Mouse (Mus musculus) limb, embryonic 12.5 days (tissue): ENCODE results near the gene Lamp2. TPM values are rescaled to one million over a fixed set of nuclear protein-coding genes. Genes with fewer than 3 reads are reported as not detected.
"Not testable (repeated sequence)": the region's sequence is repeated elsewhere in the genome, so short reads cannot be mapped to it uniquely, and the experiment has no call there.

Experiments
- ATAC-seq: fragments of 200-750 bp; cut with Nextera tagmentation; 2 replicates; pipeline ENCODE4 v1.8.0; 2017; ENCODE audit warnings: low read depth, moderate TSS enrichment; ENCODE audit not compliant: insufficient number of reproducible peaks, insufficient read depth, low FRiP score, low TSS enrichment
- H3K27ac ChIP-seq: fragments of 300-500 bp; sonication (generic); 2 replicates; pipeline ENCODE4 v1.5.1; 2016; ENCODE audit warnings: mild to moderate bottlenecking, moderate library complexity
- H3K27me3 ChIP-seq: fragments of 300-500 bp; sonication (generic); 2 replicates; pipeline ENCODE4 v1.6.1; 2016; ENCODE audit warnings: mild to moderate bottlenecking, moderate library complexity
- H3K36me3 ChIP-seq: fragments of 300-500 bp; sonication (generic); 2 replicates; pipeline ENCODE4 v1.6.1; 2016; ENCODE audit warnings: mild to moderate bottlenecking, moderate library complexity
- H3K4me1 ChIP-seq: fragments of 300-500 bp; sonication (generic); replicated peaks from 2 replicates; pipeline ENCODE4 v1.6.1; 2016
- H3K4me2 ChIP-seq: fragments of 300-500 bp; sonication (generic); 2 replicates; pipeline ENCODE4 v1.6.1; 2016; ENCODE audit warnings: mild to moderate bottlenecking, moderate library complexity
- H3K4me3 ChIP-seq: fragments of 300-500 bp; sonication (generic); replicated peaks from 2 replicates; pipeline ENCODE4 v1.5.1; 2016; ENCODE audit warnings: mild to moderate bottlenecking
- H3K9ac ChIP-seq: fragments of 300-500 bp; sonication (generic); replicated peaks from 2 replicates; pipeline ENCODE4 v1.6.1; 2016; ENCODE audit warnings: mild to moderate bottlenecking, moderate library complexity
- H3K9me3 ChIP-seq: fragments of 300-500 bp; sonication (generic); 2 replicates; pipeline ENCODE4 v1.6.1; 2016; ENCODE audit warnings: mild to moderate bottlenecking, moderate library complexity
- WGBS: fragments of 180-500 bp; shearing (Covaris S2); methylation state at CpG from one replicate; pipeline ENCODE4 v1.1.7; 2016; 5-methylcytosine and 5-hydroxymethylcytosine counted together
- polyA plus RNA-seq: library from polyadenylated mRNA; unstranded; fragments of >200 nt; fragmentation: Nextera tagmentation; extraction: Ambion mirVana; gene quantifications from 2 replicates; pipeline ENCODE4 v1.2.1, GENCODE M21; 2016

Lamp2 gene
- polyA plus RNA-seq = 82.9 and 83.6 TPM in 2 replicates

DNA sequence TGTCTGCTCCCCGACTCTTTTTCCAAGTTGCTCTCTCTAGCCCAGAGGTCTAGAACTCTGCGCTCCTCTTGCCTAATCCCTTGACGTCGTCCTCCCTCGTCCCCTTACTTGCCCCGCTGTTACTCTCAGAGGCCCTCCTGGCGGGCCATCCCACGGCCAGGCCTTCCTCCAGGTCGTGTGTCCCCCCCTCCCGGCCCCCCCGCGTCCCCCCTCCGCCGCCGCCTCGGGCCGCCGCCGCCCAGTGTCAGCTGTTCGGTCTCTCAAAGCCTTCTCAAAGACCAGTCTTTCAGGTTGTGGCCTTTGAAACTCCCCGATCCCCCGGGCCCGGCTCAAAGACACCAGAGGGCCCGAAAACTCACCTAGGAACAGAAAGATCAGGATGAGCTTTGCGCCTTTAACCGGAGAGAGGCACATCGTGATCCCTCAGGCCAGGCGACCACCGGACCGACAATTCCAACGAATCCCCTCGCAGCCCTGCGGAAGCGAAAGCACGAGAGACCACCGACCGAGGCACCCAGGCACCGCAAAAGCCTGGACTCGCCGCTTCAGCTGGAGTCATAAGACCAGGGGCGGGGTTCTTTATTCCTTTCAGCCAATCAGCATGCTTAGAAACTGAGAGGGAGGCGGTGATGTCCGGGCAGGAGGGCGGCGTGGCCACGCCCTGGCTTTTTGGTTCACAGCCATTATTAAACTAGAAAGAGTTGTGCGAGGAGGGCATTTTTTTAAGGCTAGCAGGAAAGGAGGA lies at the start of gene Lamp2:
Gene Lamp2, minus strand, starts transcription at position 565 of the 745 bp plus-strand sequence.
- peak; percentile 95 for ATAC-seq
- Histone ChIP-seq H3K27me3 (no peaks in the 10 kb centered on the region), H3K36me3 (peaks cover 10% of the 10 kb centered on the region), H3K9me3 (no peaks in the 10 kb centered on the region), H3K4me2 (peak within 1 kb of the TSS; percentile 59), H3K4me3 (peak within 1 kb of the TSS; percentile 60), H3K9ac (peak within 1 kb of the TSS; percentile 74), H3K27ac (peak within 1 kb of the TSS; percentile 78), H3K4me1 (no peaks in the 10 kb centered on the region)
- WGBS = 16% methylated on average over 47 of the region's 47 CpGs

DNA sequence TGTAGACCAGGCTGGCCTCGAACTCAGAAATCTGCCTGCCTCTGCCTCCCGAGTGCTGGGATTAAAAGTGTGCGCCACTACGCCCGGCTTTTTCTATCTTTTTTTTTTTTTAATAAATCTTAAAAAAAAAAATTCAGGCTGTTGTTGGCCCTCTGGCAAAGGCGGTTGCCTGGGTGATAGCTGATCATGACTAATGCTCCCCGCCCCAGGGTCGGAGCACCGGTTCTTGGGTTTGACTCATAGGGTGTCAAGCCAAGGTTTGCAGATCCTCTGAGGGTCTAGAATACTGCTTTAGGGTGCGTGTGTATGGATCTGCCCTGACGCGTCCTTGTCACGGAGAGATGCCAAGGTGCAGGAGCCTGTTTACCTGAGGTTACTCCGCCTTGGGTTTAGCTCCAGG lies 48.6 kb upstream of the Lamp2 start:
- Histone ChIP-seq H3K4me3 (no peak overlapping the region), H3K27ac (no peak overlapping the region), H3K36me3 (no peaks in the 10 kb centered on the region), H3K4me1 (no peaks in the 10 kb centered on the region), H3K27me3 (no peaks in the 10 kb centered on the region), H3K9ac (no peak overlapping the region), H3K9me3 (no peaks in the 10 kb centered on the region), H3K4me2 (no peak overlapping the region)
- WGBS = 87% methylated on average over 14 of the region's 14 CpGs
- no peak for ATAC-seq

DNA sequence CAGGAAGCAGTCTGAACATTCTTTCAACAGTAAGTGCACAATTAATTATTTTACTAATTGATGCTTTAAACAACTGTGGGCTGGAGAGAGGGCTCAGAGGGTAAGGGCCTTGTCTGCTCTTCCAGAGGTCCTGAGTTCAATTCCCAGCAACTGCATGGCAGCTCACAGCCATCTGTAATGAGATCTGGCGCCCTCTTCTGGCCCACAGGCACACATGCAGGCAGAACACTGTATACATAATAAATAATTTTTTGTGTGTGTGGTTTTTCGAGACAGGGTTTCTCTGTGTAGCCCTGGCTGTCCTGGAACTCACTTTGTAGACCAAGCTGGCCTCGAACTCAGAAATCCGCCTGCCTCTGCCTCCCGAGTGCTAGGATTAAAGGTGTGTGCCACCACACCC lies 45.9 kb upstream of the Lamp2 start:
- H3K9me3 ChIP-seq, H3K4me2 ChIP-seq, H3K9ac ChIP-seq, ATAC-seq, H3K27me3 ChIP-seq, H3K36me3 ChIP-seq, H3K4me3 ChIP-seq, H3K27ac ChIP-seq, H3K4me1 ChIP-seq: not testable (repeated sequence)
- WGBS = 74% methylated on average over 5 of the region's 5 CpGs

DNA sequence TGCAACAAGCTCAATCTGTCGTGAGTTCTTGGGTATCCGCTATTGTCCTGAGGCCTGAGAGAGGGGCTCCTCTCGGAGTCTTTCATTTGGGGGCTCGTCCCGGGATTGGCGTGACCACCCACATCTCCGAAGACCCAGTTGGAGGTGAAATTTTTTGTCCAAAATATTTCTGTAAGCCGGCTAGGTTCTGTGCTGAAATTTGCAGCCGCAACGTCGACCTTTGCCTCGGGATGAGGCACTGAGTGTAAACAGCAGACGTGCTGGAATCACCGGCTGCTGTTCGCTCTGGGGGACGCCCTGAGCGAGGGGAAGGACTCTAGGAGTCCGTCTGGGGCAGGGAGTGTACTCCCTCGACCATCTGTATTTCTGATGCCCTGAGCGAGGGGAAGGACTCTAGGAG lies 29.2 kb upstream of the Lamp2 start:
- H3K27me3 ChIP-seq, H3K9ac ChIP-seq, ATAC-seq, H3K27ac ChIP-seq, H3K9me3 ChIP-seq, H3K36me3 ChIP-seq, H3K4me3 ChIP-seq, H3K4me1 ChIP-seq: not testable (repeated sequence)
- WGBS = 26% methylated on average over 20 of the region's 20 CpGs
- H3K4me2 ChIP-seq = peak overlapping the region; percentile 35

DNA sequence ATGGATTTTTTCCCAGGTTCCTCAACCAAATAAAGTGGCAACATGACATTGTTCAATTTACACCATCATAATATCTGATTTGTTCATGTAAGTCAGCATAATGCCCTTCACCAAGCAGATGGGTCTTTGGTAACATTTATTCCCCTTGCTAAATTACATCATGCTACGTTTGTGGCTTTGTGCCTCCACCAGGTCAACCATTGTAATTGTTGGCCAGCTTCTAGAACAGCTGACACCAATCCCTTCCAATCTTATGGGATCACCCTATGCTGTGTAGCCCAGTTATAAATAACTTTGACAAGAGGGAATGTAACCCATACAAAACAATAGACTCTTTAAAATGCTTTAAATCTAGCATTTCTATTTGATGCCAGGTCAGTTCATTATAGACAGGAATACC lies 22.3 kb upstream of the Lamp2 start:
- no peak overlapping the region for H3K9ac ChIP-seq
- H3K27me3 ChIP-seq = no peaks in the 10 kb centered on the region
- H3K36me3 ChIP-seq = no peaks in the 10 kb centered on the region
- no peaks in the 10 kb centered on the region for H3K4me1 ChIP-seq
- H3K4me3 ChIP-seq = no peak overlapping the region
- no peaks in the 10 kb centered on the region for H3K9me3 ChIP-seq
- H3K27ac ChIP-seq = no peak overlapping the region
- 65% methylated on average over 1 of the region's 1 CpGs for WGBS
- ATAC-seq = no peak
- H3K4me2 ChIP-seq = no peak overlapping the region

DNA sequence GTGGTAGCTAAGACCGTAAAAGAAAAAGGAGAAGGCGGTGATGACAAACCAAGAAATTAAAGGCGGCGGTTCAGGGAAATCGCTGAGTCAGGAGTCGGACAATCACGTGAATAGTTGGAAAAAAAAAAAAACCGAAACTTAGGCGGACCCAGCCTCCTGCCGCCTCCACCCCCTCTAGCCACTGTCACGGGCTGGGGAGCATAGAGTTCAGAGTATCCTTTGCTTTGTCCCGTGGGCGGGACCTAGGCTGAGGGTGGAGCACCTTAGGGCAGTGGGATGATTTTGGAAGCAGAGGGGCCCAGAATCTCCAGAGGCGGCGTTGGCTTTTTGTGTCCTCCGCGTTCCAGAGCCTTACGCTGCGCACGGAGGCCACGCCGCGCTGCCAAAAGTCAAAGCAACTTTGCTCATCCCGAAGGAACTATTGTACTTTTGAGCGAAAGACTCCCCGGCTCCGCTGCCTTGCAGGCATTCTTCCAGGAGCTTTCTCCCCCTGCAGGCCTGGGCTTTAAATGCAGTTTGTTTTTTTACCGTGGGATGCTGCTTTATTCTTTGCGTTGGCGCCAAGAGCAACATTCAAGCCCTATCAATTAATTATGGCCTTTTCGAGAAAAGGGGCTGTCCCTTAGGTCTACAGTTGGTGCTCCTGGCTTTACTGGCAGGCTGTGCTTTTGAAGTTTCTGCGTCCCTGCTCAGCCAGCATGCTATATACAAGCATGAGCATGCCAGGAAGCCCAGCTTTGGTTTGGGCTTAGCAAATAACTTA lies 17.5 kb upstream of the Lamp2 start:
- Histone ChIP-seq H3K4me2 (peak overlapping the region; percentile 49), H3K27ac (peak overlapping the region; percentile 92), H3K4me3 (peak overlapping the region; percentile 43), H3K9me3 (no peaks in the 10 kb centered on the region), H3K9ac (peak overlapping the region; percentile 27; the same call in 1 of the 2 replicates), H3K27me3 (no peaks in the 10 kb centered on the region), H3K36me3 (no peaks in the 10 kb centered on the region), H3K4me1 (no peaks in the 10 kb centered on the region)
- ATAC-seq = peak; percentile 99
- 16% methylated on average over 32 of the region's 32 CpGs for WGBS

DNA sequence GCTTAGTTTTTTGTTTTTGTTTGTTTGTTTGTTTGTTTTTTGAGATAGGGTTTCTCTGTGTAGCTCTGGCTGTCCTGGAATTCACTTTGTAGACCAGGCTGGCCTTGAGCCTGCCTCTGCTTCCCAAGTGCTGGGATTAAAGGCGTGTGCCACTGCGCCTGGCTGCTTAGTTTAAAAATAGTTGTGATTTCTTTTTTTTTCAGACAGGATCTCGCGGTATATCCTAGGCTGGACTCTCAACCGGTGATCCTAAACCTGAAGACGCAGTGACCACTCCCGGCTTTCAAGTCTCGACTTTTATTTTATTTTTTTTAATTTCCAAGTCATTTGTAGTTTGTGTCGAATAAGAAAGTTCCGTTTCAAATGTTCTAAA lies 16.9 kb upstream of the Lamp2 start:
- H3K27me3 ChIP-seq = no peaks in the 10 kb centered on the region
- H3K9ac ChIP-seq = no peak overlapping the region
- H3K36me3 ChIP-seq = no peaks in the 10 kb centered on the region
- peak overlapping the region; percentile 43 for H3K4me3 ChIP-seq
- no peak overlapping the region for H3K27ac ChIP-seq
- peak; percentile 53; the same call in 1 of the 2 replicates for ATAC-seq
- peak overlapping the region; percentile 23; the same call in 1 of the 2 replicates for H3K4me2 ChIP-seq
- no peaks in the 10 kb centered on the region for H3K9me3 ChIP-seq
- no peaks in the 10 kb centered on the region for H3K4me1 ChIP-seq
- WGBS = 12% methylated on average over 10 of the region's 10 CpGs

DNA sequence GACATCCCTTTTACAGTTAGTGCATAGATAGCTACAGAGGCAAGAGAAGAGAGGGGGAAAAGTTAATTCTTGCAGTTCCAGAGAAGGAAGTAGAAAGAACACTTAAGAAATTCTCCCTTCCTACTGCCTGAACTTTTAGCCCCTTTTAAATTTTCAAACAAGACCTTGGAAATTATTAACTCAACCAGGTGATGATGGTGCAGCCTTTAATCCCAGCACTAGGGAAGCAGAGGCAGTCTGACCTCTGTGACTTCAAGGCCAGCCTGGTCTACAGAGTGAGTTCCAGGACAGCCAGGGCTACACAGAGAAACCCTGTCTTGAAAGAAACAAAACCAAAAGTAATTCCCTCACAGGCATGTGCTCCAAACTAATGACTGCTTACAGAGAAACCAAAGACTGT lies 10.0 kb upstream of the Lamp2 start:
- Histone ChIP-seq H3K27me3 (no peaks in the 10 kb centered on the region), H3K4me3 (no peak overlapping the region), H3K9me3 (no peaks in the 10 kb centered on the region), H3K4me2 (no peak overlapping the region), H3K36me3 (no peaks in the 10 kb centered on the region), H3K27ac (no peak overlapping the region), H3K4me1 (no peaks in the 10 kb centered on the region), H3K9ac (no peak overlapping the region)
- ATAC-seq = no peak

DNA sequence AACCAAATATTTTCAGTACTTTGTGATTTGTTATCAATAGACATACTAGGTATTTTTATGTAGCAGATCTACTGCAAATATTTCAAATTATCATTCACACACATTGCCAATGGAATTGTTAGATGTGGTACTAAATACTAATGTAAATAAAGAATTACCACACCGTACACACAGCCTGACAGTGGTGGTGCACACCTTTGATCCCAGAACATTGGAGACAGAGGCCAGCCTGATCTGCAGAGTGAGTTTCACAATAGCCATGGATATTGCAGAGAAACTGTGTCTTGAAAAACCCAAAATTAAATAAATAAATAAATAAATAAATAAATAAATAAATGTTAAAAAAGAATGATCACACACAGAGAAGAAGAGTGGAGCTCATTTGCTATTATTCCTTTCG lies 6.9 kb upstream of the Lamp2 start:
- Histone ChIP-seq H3K9me3 (no peaks in the 10 kb centered on the region), H3K4me1 (no peaks in the 10 kb centered on the region), H3K27ac (no peak overlapping the region), H3K4me3 (no peak overlapping the region), H3K36me3 (no peaks in the 10 kb centered on the region), H3K9ac (no peak overlapping the region), H3K27me3 (no peaks in the 10 kb centered on the region), H3K4me2 (no peak overlapping the region)
- ATAC-seq = no peak
- 98% methylated on average over 2 of the region's 2 CpGs for WGBS

DNA sequence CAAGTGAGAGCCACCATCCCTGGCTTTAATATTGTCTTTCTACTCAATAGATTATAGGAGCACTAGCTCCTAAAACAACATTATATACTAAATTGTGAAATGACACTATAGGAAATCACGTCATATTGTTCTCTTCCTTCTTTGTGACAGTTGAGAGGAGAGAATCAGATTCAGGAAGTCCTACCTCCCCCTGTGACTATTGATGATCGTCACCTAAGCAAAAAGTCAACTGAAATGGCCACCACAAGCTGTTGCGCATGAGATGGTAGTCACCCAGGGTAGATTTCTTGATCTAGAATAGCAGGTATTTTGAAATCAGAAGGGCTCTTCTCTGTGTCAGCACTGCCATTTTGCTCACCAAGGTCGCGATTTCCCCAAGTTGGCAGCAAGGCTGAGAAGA lies 5.8 kb upstream of the Lamp2 start:
- no peak overlapping the region for H3K9ac ChIP-seq
- no peak overlapping the region for H3K4me2 ChIP-seq
- H3K9me3 ChIP-seq = no peaks in the 10 kb centered on the region
- no peaks in the 10 kb centered on the region for H3K27me3 ChIP-seq
- WGBS = 87% methylated on average over 5 of the region's 5 CpGs
- no peak overlapping the region for H3K27ac ChIP-seq
- no peak for ATAC-seq
- no peaks in the 10 kb centered on the region for H3K36me3 ChIP-seq
- H3K4me1 ChIP-seq = no peaks in the 10 kb centered on the region
- no peak overlapping the region for H3K4me3 ChIP-seq

DNA sequence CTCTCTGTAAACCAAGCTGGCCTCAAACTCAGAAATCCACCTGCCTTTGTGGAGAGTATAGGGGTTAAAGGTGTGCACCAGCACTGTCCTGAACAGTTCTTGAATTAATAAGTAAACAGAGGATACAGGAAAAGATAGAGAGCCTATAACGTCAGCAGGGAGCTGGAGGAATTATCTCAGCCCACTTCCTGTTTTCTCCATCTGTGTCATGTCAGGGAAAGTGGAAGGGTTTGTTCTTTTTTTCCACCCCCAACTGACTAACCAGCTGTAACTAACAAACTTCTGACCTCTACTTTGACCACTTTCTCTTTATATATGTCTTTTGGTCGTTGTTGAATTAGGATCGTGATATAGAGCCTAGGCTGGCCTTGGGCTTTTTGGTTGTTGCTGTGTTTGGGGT lies 4.6 kb upstream of the Lamp2 start:
- no peaks in the 10 kb centered on the region for H3K9me3 ChIP-seq
- ATAC-seq = no peak
- H3K27me3 ChIP-seq = no peaks in the 10 kb centered on the region
- no peak overlapping the region for H3K9ac ChIP-seq
- H3K27ac ChIP-seq = no peak overlapping the region
- H3K4me2 ChIP-seq = no peak overlapping the region
- H3K4me3 ChIP-seq = no peak overlapping the region
- no peaks in the 10 kb centered on the region for H3K36me3 ChIP-seq
- WGBS = 68% methylated on average over 3 of the region's 3 CpGs
- no peaks in the 10 kb centered on the region for H3K4me1 ChIP-seq
